Mouse (Mus musculus): ENCODE results near the gene Sord.

Sord gene

GRCm38 (mm10) chr2:122304544-122304943 lies 70.0 kb downstream of the Sord start:
- no peak for DNase-seq

DNA sequence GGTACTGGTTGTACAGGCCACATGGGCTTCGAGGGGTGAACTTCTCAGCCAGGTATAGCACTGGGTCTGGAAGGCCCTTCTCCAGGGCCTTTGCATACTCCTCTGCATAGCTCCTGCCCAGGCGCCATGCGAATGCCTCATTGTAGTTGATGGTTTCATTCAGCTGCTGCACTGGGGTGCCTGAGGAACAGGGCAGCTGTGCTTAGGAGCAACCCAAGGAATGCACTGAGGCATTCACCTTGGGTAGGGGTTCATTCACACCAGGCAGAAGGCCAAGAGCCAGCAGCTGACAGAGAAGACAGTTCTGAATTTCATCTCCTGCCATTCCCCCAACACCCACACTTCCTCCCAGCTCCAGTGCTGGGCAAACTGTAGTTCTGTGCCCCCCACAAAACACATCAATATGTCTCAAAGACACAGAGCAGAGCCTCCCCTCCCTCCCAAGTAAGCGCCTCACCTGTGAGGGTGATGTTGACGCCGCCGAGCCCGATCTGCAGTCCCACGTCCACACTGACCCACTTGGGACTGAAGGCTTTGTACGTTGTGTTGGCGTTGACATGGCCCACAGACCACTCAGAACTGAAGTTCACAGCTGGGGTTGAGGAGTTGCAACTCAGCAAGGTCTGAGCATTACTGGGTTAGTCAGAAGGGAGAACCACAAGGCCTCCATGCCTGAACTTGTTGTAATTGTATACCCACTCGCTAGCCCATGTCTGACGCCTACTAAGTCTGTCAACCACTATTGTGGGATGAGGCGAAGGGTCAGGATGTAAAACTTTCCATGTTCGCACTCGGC lies 70.7 kb downstream of the Sord start:
- no peak for DNase-seq

DNA sequence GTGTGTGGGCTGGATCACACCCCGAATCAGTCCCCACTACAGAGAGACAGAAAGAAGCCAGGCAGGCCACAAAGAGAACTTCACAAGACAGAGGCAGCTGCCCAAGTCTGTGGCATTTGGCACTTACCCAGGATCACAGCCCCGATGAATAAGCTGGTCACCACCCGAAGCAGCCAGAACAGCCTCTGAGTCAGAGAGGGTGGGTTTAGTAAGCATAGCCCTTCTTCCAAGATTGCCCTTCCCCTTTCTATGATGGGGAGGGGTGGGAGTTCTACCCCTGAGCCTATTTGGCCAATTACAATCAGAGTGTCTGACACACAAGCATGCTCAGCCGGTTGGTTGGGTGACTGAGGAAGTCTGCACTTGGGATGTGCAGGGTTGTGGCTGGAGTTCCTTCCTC lies 71.6 kb downstream of the Sord start:
- DNase-seq, result no peak

DNA sequence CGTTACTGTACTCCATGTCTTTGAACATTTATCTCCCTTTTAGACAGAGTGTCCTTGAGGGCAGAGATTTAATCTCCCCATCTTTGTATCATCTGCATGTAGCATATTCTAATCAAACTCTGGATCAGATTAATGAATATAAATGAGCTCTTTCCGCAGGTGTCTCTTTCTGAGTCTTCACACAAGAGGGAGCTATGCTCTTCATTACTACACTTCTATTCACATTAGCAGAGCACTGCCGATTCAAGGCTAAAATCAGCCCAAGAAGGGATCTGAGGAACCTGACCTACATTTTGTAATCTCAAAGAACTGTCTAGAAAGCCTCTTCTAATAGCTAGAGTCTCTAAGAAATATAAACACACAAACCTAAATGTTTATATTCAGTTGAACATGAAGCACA lies 75.1 kb downstream of the Sord start:
- no peak for DNase-seq

DNA sequence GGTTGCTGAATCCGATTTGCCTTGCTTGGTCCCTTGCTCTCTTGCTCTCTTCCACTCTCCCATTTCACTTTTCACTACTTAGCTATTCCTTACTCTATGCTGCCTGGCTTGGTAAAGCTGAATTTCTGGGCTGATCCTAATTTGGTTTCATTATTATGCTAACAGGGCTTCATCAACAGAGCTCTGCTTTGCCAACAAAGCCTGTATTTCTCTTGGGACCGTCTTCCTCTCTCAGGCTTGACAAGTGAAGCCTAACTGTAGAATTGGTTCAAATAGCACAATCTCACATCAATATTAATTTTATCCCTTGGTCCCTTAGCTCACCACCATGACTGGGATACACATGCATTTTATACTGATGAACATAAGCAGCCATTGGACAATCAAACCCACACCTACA lies 77.0 kb downstream of the Sord start:
- DNase-seq, result no peak

DNA sequence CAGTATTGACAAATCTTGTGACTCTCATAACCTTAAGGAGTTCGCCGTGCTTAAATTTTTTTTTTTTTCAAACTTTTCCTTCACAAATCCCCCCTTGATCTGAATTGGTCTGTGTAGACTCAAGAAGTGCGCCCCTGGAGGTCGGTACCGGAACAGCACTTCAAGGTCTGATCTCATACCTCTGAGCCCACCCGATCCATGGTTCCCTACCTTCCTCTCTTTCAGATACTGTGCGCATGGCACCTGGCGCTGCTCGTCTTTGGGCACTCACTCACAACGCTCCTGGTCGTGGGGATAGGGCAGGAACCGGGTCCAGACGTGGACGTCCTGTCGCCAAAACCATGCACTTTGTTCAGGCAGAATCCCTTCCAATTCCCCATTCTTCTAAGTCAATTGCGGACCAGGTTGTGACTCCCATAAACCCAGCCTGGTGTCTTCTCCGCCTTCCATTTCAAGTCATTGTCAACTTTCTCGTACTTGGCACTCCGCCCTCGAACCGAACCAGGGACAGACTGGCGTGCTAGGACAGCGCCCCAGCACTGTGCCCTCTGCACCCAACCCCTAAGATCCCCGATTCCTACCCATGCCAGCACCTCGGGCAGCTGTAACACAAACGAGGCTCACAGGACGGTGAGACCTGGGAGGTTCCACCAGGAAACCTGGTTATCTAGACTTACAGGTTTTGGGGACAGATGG lies 78.3 kb downstream of the Sord start:
- peak; percentile 91 for DNase-seq

GRCm38 (mm10) chr2:122313536-122313935 lies 79.0 kb downstream of the Sord start, which contains the start of gene Duoxa1:
TSS of gene Duoxa1 (minus strand) at chr2:122313730.
- no peak for DNase-seq
